Mouse (Mus musculus) adipocyte (in vitro differentiated cells): Measurements from ENCODE around the gene Aim2.
"Not testable (repeated sequence)": the region's sequence is repeated elsewhere in the genome, so short reads cannot be mapped to it uniquely, and the experiment has no call there.

Source experiments
- DNase-seq: peaks from one replicate; pipeline ENCODE4 v3.0.0-alpha.2; 2016; ENCODE audit warnings: low spot score

The Aim2 gene

GRCm38 (mm10) chr1:173456761-173457160, 106.1 kb downstream of the Aim2 start:
- DNase-seq = peak; percentile 65

GRCm38 (mm10) chr1:173480399-173481181, 129.9 kb downstream of the Aim2 start:
- not testable (repeated sequence) for DNase-seq

- DNase-seq = not testable (repeated sequence)
These were observed 130.5 kb downstream of the Aim2 start for GRCm38 (mm10) chr1:173481182-173481574.

- DNase-seq = not testable (repeated sequence)
These were observed 140.3 kb downstream of the Aim2 start, which contains the start of gene Ifi206 for GRCm38 (mm10) chr1:173490812-173491480. TSS of gene Ifi206 (minus strand) at chr1:173491041.

- DNase-seq = not testable (repeated sequence)
These were observed 140.8 kb downstream of the Aim2 start for GRCm38 (mm10) chr1:173491483-173491882.

GRCm38 (mm10) chr1:173510595-173510994, 159.9 kb downstream of the Aim2 start:
- DNase-seq = not testable (repeated sequence)
